Mouse (Mus musculus): ENCODE data around the gene Scrn1. TPM values are rescaled to one million over a fixed set of nuclear protein-coding genes. Genes with fewer than 3 reads are reported as not detected.

Scrn1 gene
- polyA plus RNA-seq, 1 experiment from 2014 or later: 104 TPM

GRCm38 (mm10) chr6:54507002-54507401 is 59.3 kb downstream of the Scrn1 start:
- peak; percentile 84 for DNase-seq
- WGBS: 40% methylated on average over 8 of the region's 8 CpGs
- H3K27me3 ChIP-seq (ENCODE audit: control insufficient read depth, insufficient read depth, low read length): no peaks in the 10 kb centered on the region
- peaks cover 16% of the 10 kb centered on the region for H3K4me1 ChIP-seq (ENCODE audit: control insufficient read depth, insufficient read depth, low read length)
- no peak for ATAC-seq (ENCODE audit: low FRiP score, low TSS enrichment)
- no peaks in the 10 kb centered on the region for H3K9me3 ChIP-seq (ENCODE audit: control insufficient read depth, low read length)
- H3K4me2 ChIP-seq (ENCODE audit: low read length): no peak overlapping the region
- H3K4me3 ChIP-seq (replicated peaks; ENCODE audit: low read depth, low read length): no peak overlapping the region
- H3K36me3 ChIP-seq (ENCODE audit: control insufficient read depth, insufficient read depth, low read length): peaks cover 38% of the 10 kb centered on the region
- peak overlapping the region; percentile 86 for H3K27ac ChIP-seq (replicated peaks; ENCODE audit: low read depth, low read length)
- H3K9ac ChIP-seq (replicated peaks; ENCODE audit: low read length): no peak overlapping the region

- 89% methylated on average over 11 of the region's 11 CpGs for WGBS
- Histone ChIP-seq H3K27ac (replicated peaks; ENCODE audit: low read depth, low read length) (no peak overlapping the region), H3K9ac (replicated peaks; ENCODE audit: low read length) (no peak overlapping the region), H3K9me3 (ENCODE audit: control insufficient read depth, low read length) (no peaks in the 10 kb centered on the region), H3K36me3 (ENCODE audit: control insufficient read depth, insufficient read depth, low read length) (peaks cover 33% of the 10 kb centered on the region), H3K4me2 (ENCODE audit: low read length) (no peak overlapping the region), H3K27me3 (ENCODE audit: control insufficient read depth, insufficient read depth, low read length) (no peaks in the 10 kb centered on the region), H3K4me1 (ENCODE audit: control insufficient read depth, insufficient read depth, low read length) (peaks cover 16% of the 10 kb centered on the region), H3K4me3 (replicated peaks; ENCODE audit: low read depth, low read length) (no peak overlapping the region)
- no peak for ATAC-seq (ENCODE audit: low FRiP score, low TSS enrichment)
- no peak for DNase-seq
These were observed 60.0 kb downstream of the Scrn1 start for GRCm38 (mm10) chr6:54506318-54506717.

- ATAC-seq (ENCODE audit: low FRiP score, low TSS enrichment): no peak
- 90% methylated on average over 6 of the region's 6 CpGs for WGBS
These were observed 63.6 kb downstream of the Scrn1 start for GRCm38 (mm10) chr6:54502661-54503115.

GRCm38 (mm10) chr6:54496214-54496613 is 70.1 kb downstream of the Scrn1 start:
- Histone ChIP-seq H3K9me3 (ENCODE audit: control insufficient read depth, low read length) (peaks cover 4% of the 10 kb centered on the region; the same call in 1 of the 2 replicates), H3K4me1 (ENCODE audit: control insufficient read depth, insufficient read depth, low read length) (0 out of 2 replicates have a peak, but pooled peaks cover 2% of the 10 kb centered on the region), H3K27me3 (ENCODE audit: control insufficient read depth, insufficient read depth, low read length) (no peaks in the 10 kb centered on the region), H3K4me3 (replicated peaks; ENCODE audit: low read depth, low read length) (no peak overlapping the region), H3K4me2 (ENCODE audit: low read length) (no peak overlapping the region), H3K27ac (replicated peaks; ENCODE audit: low read depth, low read length) (no peak overlapping the region), H3K36me3 (ENCODE audit: control insufficient read depth, insufficient read depth, low read length) (0 out of 2 replicates have a peak, but pooled peaks cover 5% of the 10 kb centered on the region), H3K9ac (replicated peaks; ENCODE audit: low read length) (no peak overlapping the region)
- 86% methylated on average over 7 of the region's 7 CpGs for WGBS
- ATAC-seq (ENCODE audit: low FRiP score, low TSS enrichment) (no peak), DNase-seq (no peak)

More at GRCm38 (mm10) chr6:54502661-54503115, 63.6 kb downstream of the Scrn1 start:
- Histone ChIP-seq H3K9ac (replicated peaks; ENCODE audit: low read length) (no peak overlapping the region), H3K4me3 (replicated peaks; ENCODE audit: low read depth, low read length) (no peak overlapping the region), H3K27ac (replicated peaks; ENCODE audit: low read depth, low read length) (no peak overlapping the region), H3K36me3 (ENCODE audit: control insufficient read depth, insufficient read depth, low read length) (peaks cover 20% of the 10 kb centered on the region), H3K27me3 (ENCODE audit: control insufficient read depth, insufficient read depth, low read length) (no peaks in the 10 kb centered on the region), H3K9me3 (ENCODE audit: control insufficient read depth, low read length) (peaks cover 4% of the 10 kb centered on the region; the same call in 1 of the 2 replicates), H3K4me1 (ENCODE audit: control insufficient read depth, insufficient read depth, low read length) (no peaks in the 10 kb centered on the region; the same call in 1 of the 2 replicates), H3K4me2 (ENCODE audit: low read length) (no peak overlapping the region)
- no peak for DNase-seq

GRCm38 (mm10) chr6:54494612-54495398 is 71.5 kb downstream of the Scrn1 start:
- H3K9me3 ChIP-seq (ENCODE audit: control insufficient read depth, low read length): peaks cover 3% of the 10 kb centered on the region; the same call in 1 of the 2 replicates
- ATAC-seq (ENCODE audit: low FRiP score, low TSS enrichment) (no peak), DNase-seq (no peak)
- H3K27me3 ChIP-seq (ENCODE audit: control insufficient read depth, insufficient read depth, low read length): no peaks in the 10 kb centered on the region
- no peak overlapping the region for H3K27ac ChIP-seq (replicated peaks; ENCODE audit: low read depth, low read length)
- no peak overlapping the region for H3K4me3 ChIP-seq (replicated peaks; ENCODE audit: low read depth, low read length)
- H3K9ac ChIP-seq (replicated peaks; ENCODE audit: low read length): no peak overlapping the region
- no peak overlapping the region for H3K4me2 ChIP-seq (ENCODE audit: low read length)
- 58% methylated on average over 11 of the region's 11 CpGs for WGBS
- no peaks in the 10 kb centered on the region for H3K36me3 ChIP-seq (ENCODE audit: control insufficient read depth, insufficient read depth, low read length)
- H3K4me1 ChIP-seq (ENCODE audit: control insufficient read depth, insufficient read depth, low read length): 0 out of 2 replicates have a peak, but pooled peaks cover 2% of the 10 kb centered on the region

- H3K9ac ChIP-seq (replicated peaks; ENCODE audit: low read length): no peak overlapping the region
- H3K27ac ChIP-seq (replicated peaks; ENCODE audit: low read depth, low read length): no peak overlapping the region
- no peaks in the 10 kb centered on the region for H3K36me3 ChIP-seq (ENCODE audit: control insufficient read depth, insufficient read depth, low read length)
- no peak overlapping the region for H3K4me2 ChIP-seq (ENCODE audit: low read length)
- H3K27me3 ChIP-seq (ENCODE audit: control insufficient read depth, insufficient read depth, low read length): no peaks in the 10 kb centered on the region
- ATAC-seq (ENCODE audit: low FRiP score, low TSS enrichment): no peak
- 0 out of 2 replicates have a peak, but pooled peaks cover 2% of the 10 kb centered on the region for H3K4me1 ChIP-seq (ENCODE audit: control insufficient read depth, insufficient read depth, low read length)
- DNase-seq: no peak
- H3K4me3 ChIP-seq (replicated peaks; ENCODE audit: low read depth, low read length): no peak overlapping the region
- H3K9me3 ChIP-seq (ENCODE audit: control insufficient read depth, low read length): no peaks in the 10 kb centered on the region
These were observed 72.2 kb downstream of the Scrn1 start for GRCm38 (mm10) chr6:54494097-54494496.

- no peak overlapping the region for H3K4me3 ChIP-seq (replicated peaks; ENCODE audit: low read depth, low read length)
- no peak overlapping the region for H3K9ac ChIP-seq (replicated peaks; ENCODE audit: low read length)
- 82% methylated on average over 7 of the region's 7 CpGs for WGBS
- no peak overlapping the region for H3K4me2 ChIP-seq (ENCODE audit: low read length)
- no peak for DNase-seq
- H3K27ac ChIP-seq (replicated peaks; ENCODE audit: low read depth, low read length): no peak overlapping the region
- H3K9me3 ChIP-seq (ENCODE audit: control insufficient read depth, low read length): no peaks in the 10 kb centered on the region
- no peaks in the 10 kb centered on the region for H3K27me3 ChIP-seq (ENCODE audit: control insufficient read depth, insufficient read depth, low read length)
- H3K4me1 ChIP-seq (ENCODE audit: control insufficient read depth, insufficient read depth, low read length): 0 out of 2 replicates have a peak, but pooled peaks cover 2% of the 10 kb centered on the region
- no peaks in the 10 kb centered on the region for H3K36me3 ChIP-seq (ENCODE audit: control insufficient read depth, insufficient read depth, low read length)
- ATAC-seq (ENCODE audit: low FRiP score, low TSS enrichment): no peak
These were observed 75.2 kb downstream of the Scrn1 start for GRCm38 (mm10) chr6:54491074-54491473.

- Histone ChIP-seq H3K27me3 (ENCODE audit: control insufficient read depth, insufficient read depth, low read length) (no peaks in the 10 kb centered on the region), H3K27ac (replicated peaks; ENCODE audit: low read depth, low read length) (no peak overlapping the region), H3K4me1 (ENCODE audit: control insufficient read depth, insufficient read depth, low read length) (0 out of 2 replicates have a peak, but pooled peaks cover 4% of the 10 kb centered on the region), H3K9ac (replicated peaks; ENCODE audit: low read length) (0 out of 2 replicates have a peak overlapping the region, but pooled peaks have one; percentile 39), H3K4me2 (ENCODE audit: low read length) (peak overlapping the region; percentile 54), H3K9me3 (ENCODE audit: control insufficient read depth, low read length) (no peaks in the 10 kb centered on the region), H3K4me3 (replicated peaks; ENCODE audit: low read depth, low read length) (no peak overlapping the region), H3K36me3 (ENCODE audit: control insufficient read depth, insufficient read depth, low read length) (no peaks in the 10 kb centered on the region)
- DNase-seq (no peak), ATAC-seq (ENCODE audit: low FRiP score, low TSS enrichment) (no peak)
- WGBS: 35% methylated on average over 6 of the region's 6 CpGs
These were observed 80.2 kb downstream of the Scrn1 start for GRCm38 (mm10) chr6:54485973-54486569.

Data from midbrain, embryonic 14.5 days (tissue).